Mouse (Mus musculus) left cerebral cortex, postnatal 25 days (tissue): ENCODE results near the gene Cpsf4l. TPM values are rescaled to one million over a fixed set of nuclear protein-coding genes. Genes with fewer than 3 reads are reported as not detected.

Source experiments
- DNase-seq, 2 experiments: peaks; one replicate each; pipeline ENCODE4 v3.0.0; 2022; ENCODE audit warnings: low spot score in 2 of 2, mixed read lengths in 1 of 2
- intact Hi-C: fragments of 180-260 bp; cut with DNase I; formaldehyde crosslinking; loops from one replicate; pipeline ENCODE4 v1.15.1; 2025
- total RNA-seq, 2 experiments: library from RNA; stranded (reverse); gene quantifications; 2 replicates each; pipeline ENCODE4 v1.2.3; 2021

The Cpsf4l gene
- under 1 TPM in 1 of 2 experiments, not detected in 1; 0.44 TPM for total RNA-seq

- intact Hi-C loops: loop anchor here (10.0 kb wide), 1 partner anchor 925 kb away; no protein-coding TSS in a partner anchor
- DNase-seq: no peak
Observed at GRCm38 (mm10) chr11:113709731-113710256, at the start of gene Cpsf4l. Gene Cpsf4l, minus strand, starts transcription at chr11:113710017.

GRCm38 (mm10) chr11:113758851-113759250, 49.0 kb upstream of the Cpsf4l start:
- no peak for DNase-seq
- intact Hi-C loops: no loop called here

- DNase-seq: no peak
- intact Hi-C loops: no loop called here
Observed at GRCm38 (mm10) chr11:113756578-113756977, 46.8 kb upstream of the Cpsf4l start.

GRCm38 (mm10) chr11:113755878-113756277, 46.1 kb upstream of the Cpsf4l start:
- no peak for DNase-seq
- intact Hi-C loops: no loop called here

GRCm38 (mm10) chr11:113754845-113755244, 45.0 kb upstream of the Cpsf4l start:
- intact Hi-C loops: no loop called here
- DNase-seq: no peak

GRCm38 (mm10) chr11:113752685-113753430, 43.0 kb upstream of the Cpsf4l start:
- intact Hi-C loops: no loop called here
- DNase-seq: no peak

- intact Hi-C loops: no loop called here
Observed at GRCm38 (mm10) chr11:113752158-113752661, 42.4 kb upstream of the Cpsf4l start.

GRCm38 (mm10) chr11:113751484-113752084, 41.8 kb upstream of the Cpsf4l start, which contains the start of gene Cdc42ep4:
Gene Cdc42ep4, minus strand, starts transcription at chr11:113751881.
- intact Hi-C loops: loop anchor here (2.0 kb wide), 3 partner anchors 33 to 55 kb away; no protein-coding TSS in a partner anchor
- DNase-seq: peak; percentile 73 to 78

More at GRCm38 (mm10) chr11:113752158-113752661, 42.4 kb upstream of the Cpsf4l start:
- no peak for DNase-seq

GRCm38 (mm10) chr11:113750571-113751483, 41.0 kb upstream of the Cpsf4l start:
- intact Hi-C loops: loop anchor here (2.0 kb wide), 3 partner anchors 34 to 56 kb away; no protein-coding TSS in a partner anchor
- peak; percentile 34 to 49 for DNase-seq

- intact Hi-C loops: loop anchor here (2.0 kb wide), 3 partner anchors 35 to 57 kb away; no protein-coding TSS in a partner anchor
- no peak for DNase-seq
Observed at GRCm38 (mm10) chr11:113749749-113750351, 40.0 kb upstream of the Cpsf4l start.

- intact Hi-C loops: no loop called here
Observed at GRCm38 (mm10) chr11:113748797-113749521, 39.1 kb upstream of the Cpsf4l start.

GRCm38 (mm10) chr11:113747725-113748380, 38.0 kb upstream of the Cpsf4l start:
- intact Hi-C loops: no loop called here
- no peak for DNase-seq

More at GRCm38 (mm10) chr11:113748797-113749521, 39.1 kb upstream of the Cpsf4l start:
- DNase-seq: no peak

- no peak for DNase-seq
- intact Hi-C loops: no loop called here
Observed at GRCm38 (mm10) chr11:113747056-113747455, 37.2 kb upstream of the Cpsf4l start.

- intact Hi-C loops: no loop called here
- DNase-seq: no peak
Observed at GRCm38 (mm10) chr11:113745961-113746360, 36.1 kb upstream of the Cpsf4l start.

- intact Hi-C loops: no loop called here
- no peak for DNase-seq
Observed at GRCm38 (mm10) chr11:113742998-113743397, 33.2 kb upstream of the Cpsf4l start.

- no peak for DNase-seq
- intact Hi-C loops: no loop called here
Observed at GRCm38 (mm10) chr11:113740100-113740499, 30.3 kb upstream of the Cpsf4l start.

- DNase-seq: no peak
- intact Hi-C loops: no loop called here
Observed at GRCm38 (mm10) chr11:113739213-113739612, 29.4 kb upstream of the Cpsf4l start.

GRCm38 (mm10) chr11:113737912-113738311, 28.1 kb upstream of the Cpsf4l start:
- DNase-seq: no peak
- intact Hi-C loops: no loop called here
